Mouse (Mus musculus) kidney, adult 2 months (tissue): ENCODE data around the gene Nat14. TPM values are rescaled to one million over a fixed set of nuclear protein-coding genes. Genes with fewer than 3 reads are reported as not detected.

Experiments
- DNase-seq: peaks from one replicate; pipeline ENCODE4 v3.0.0; 2021
- H3K27ac ChIP-seq: fragments of 200-500 bp; 2 replicates; pipeline ENCODE4 v1.5.1; 2012; ENCODE audit warnings: low read depth, low read length, control low read depth, inconsistent platforms; ENCODE audit not compliant: insufficient read depth
- H3K27me3 ChIP-seq: fragments of 200-500 bp; replicated peaks from 2 replicates; pipeline ENCODE4 v1.6.1; 2012; ENCODE audit warnings: mild to moderate bottlenecking, moderate library complexity, low read length, inconsistent platforms; ENCODE audit not compliant: control insufficient read depth, insufficient read depth
- H3K36me3 ChIP-seq: fragments of 200-500 bp; 2 replicates; pipeline ENCODE4 v1.6.1; 2012; ENCODE audit warnings: mild to moderate bottlenecking, moderate library complexity, low read length, inconsistent platforms; ENCODE audit not compliant: control insufficient read depth, insufficient read depth
- H3K4me1 ChIP-seq: fragments of 200-500 bp; 2 replicates; pipeline ENCODE4 v1.6.1; 2011; ENCODE audit warnings: low read length; ENCODE audit not compliant: control insufficient read depth, insufficient read depth
- H3K4me3 ChIP-seq: fragments of 200-500 bp; 2 replicates; pipeline ENCODE4 v1.5.1; 2011; ENCODE audit warnings: mild to moderate bottlenecking, low read depth, low read length, control low read depth; ENCODE audit not compliant: insufficient read depth
- CTCF ChIP-seq: fragments of 200-500 bp; conservative IDR thresholded peaks from 2 replicates; pipeline ENCODE4 v1.5.1; 2011; ENCODE audit warnings: low read depth, mild to moderate bottlenecking, control low read depth, low read length, moderate library complexity, mixed read lengths; ENCODE audit not compliant: insufficient read depth, insufficient read length
- POLR2A ChIP-seq: fragments of 200-500 bp; IDR thresholded peaks from one replicate; pipeline ENCODE4 v1.6.1; 2011; ENCODE audit warnings: low read depth, low read length, control low read depth
- WGBS: fragments of 180-500 bp; shearing (Covaris S2); methylation state at CpG from one replicate; pipeline ENCODE4 v1.1.7; 2018; 5-methylcytosine and 5-hydroxymethylcytosine counted together
- polyA plus RNA-seq: library from polyadenylated mRNA; depleted of rRNA; stranded (reverse); fragments of >200 nt; gene quantifications from 2 replicates; pipeline ENCODE4 v1.2.3, GENCODE M21; 2012

The Nat14 gene
- polyA plus RNA-seq, 1 experiment = 5.7 TPM

DNA sequence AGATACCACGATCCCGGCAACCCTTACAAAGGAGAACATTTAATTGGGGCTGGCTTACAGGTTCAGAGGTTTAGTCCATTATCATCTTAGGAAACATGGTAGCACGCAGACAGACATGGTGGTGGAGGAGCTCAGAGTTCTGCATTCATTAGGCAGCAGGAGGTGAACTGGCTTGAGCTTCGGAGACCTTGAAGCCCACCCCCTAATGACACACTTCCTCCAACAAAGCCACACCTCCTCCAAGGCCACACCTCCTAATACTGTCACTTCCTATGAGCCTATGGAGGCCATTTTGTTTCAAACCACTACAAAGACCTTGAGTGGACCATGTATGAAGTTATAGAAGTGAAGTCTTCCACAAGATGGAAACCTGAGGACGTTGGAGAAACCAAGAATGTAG is 9.6 kb upstream of the Nat14 start:
- Histone ChIP-seq H3K4me1 (peaks cover 16% of the 10 kb centered on the region), H3K4me3 (no peak overlapping the region), H3K27me3 (no peaks in the 10 kb centered on the region), H3K27ac (no peak overlapping the region), H3K36me3 (no peaks in the 10 kb centered on the region)
- DNase-seq = no peak
- WGBS = 73% methylated on average over 5 of the region's 5 CpGs
- no peak for TF ChIP-seq POLR2A
- TF ChIP-seq CTCF = no peak

DNA sequence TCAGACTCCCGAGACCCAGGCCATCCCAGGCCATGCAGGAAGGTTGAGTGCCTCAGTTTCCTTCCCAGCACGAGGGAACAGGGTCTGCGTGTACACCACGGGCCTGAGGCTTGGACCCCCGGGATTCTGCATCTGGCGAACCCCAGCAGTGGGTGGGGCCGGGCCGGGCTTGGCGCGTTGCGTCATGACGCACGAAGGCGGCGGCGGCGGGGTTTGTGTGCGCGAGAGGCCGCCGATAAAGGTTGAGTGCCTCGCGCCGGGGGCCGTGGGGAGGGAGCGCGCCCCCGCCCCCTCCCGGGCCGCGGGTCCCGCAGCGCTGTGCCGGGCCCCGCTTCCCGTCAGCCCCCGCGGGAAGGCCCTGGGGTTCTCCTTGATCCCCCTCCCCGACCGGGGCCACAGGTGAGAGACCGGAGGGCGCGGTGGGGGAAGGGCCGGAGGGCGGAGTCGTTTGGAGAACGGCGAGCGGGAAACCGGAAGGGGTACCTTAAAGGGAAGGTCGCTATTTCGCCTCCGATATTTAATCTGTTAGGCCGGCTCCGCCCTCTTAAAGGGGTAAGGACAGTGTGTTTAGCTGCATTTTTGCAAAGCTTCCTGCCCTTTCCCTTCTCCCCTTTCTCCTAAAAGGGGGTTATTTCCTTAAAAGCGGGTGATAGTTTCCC is 6.7 kb upstream of the Nat14 start, which contains the start of gene Zfp628:
Gene Zfp628, plus strand, starts transcription at position 211 of the 659 bp plus-strand sequence.
- Histone ChIP-seq H3K27me3 (no peaks in the 10 kb centered on the region), H3K4me1 (peaks cover 16% of the 10 kb centered on the region), H3K27ac (peak within 1 kb of the TSS; percentile 90), H3K4me3 (peak within 1 kb of the TSS; percentile 81), H3K36me3 (no peaks in the 10 kb centered on the region; the same call in 1 of the 2 replicates)
- peak; percentile 96 for DNase-seq
- TF ChIP-seq CTCF (no peak), POLR2A (peak; percentile 70)
- WGBS = under 1% methylated on average over 56 of the region's 56 CpGs

GRCm38 (mm10) chr7:4915669-4916416 is 6.0 kb upstream of the Nat14 start:
- Histone ChIP-seq H3K27me3 (no peaks in the 10 kb centered on the region), H3K4me3 (peak overlapping the region; percentile 81), H3K27ac (peak overlapping the region; percentile 75), H3K4me1 (peaks cover 16% of the 10 kb centered on the region), H3K36me3 (no peaks in the 10 kb centered on the region; the same call in 1 of the 2 replicates)
- DNase-seq = peak; percentile 37
- 5% methylated on average over 14 of the region's 14 CpGs for WGBS
- TF ChIP-seq CTCF = no peak
- TF ChIP-seq POLR2A = no peak

DNA sequence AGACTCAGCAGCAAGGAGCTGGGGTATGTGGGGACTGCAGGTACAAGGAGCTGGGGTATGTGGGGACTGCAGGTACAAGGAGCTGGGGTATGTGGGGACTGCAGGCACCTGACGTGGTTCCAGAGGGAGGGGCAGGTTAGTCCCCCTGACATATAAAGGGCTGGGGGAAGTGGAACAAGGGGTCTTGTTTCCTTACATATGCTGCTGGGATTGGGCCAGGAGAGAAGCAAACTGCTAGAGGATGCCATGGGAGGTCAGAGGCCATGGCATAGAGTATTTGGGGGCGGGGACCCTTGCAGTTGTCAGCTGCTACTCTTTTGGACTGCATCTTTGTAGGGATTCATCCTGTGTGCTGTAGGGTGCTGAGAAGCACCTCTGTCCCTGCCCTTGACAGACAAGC is 4.3 kb upstream of the Nat14 start:
- H3K4me1 ChIP-seq = peaks cover 16% of the 10 kb centered on the region
- H3K36me3 ChIP-seq = no peaks in the 10 kb centered on the region; the same call in 1 of the 2 replicates
- no peak for TF ChIP-seq POLR2A
- no peak for TF ChIP-seq CTCF
- no peak overlapping the region for H3K4me3 ChIP-seq
- DNase-seq = no peak
- WGBS = 90% methylated on average over 2 of the region's 2 CpGs
- no peaks in the 10 kb centered on the region for H3K27me3 ChIP-seq
- no peak overlapping the region for H3K27ac ChIP-seq

- Histone ChIP-seq H3K4me1 (peaks cover 25% of the 10 kb centered on the region), H3K27me3 (no peaks in the 10 kb centered on the region), H3K4me3 (no peak overlapping the region), H3K27ac (no peak overlapping the region), H3K36me3 (no peaks in the 10 kb centered on the region; the same call in 1 of the 2 replicates)
- no peak for TF ChIP-seq CTCF
- 92% methylated on average over 15 of the region's 15 CpGs for WGBS
- DNase-seq = no peak
Observed at GRCm38 (mm10) chr7:4918681-4919080, 3.1 kb upstream of the Nat14 start.

DNA sequence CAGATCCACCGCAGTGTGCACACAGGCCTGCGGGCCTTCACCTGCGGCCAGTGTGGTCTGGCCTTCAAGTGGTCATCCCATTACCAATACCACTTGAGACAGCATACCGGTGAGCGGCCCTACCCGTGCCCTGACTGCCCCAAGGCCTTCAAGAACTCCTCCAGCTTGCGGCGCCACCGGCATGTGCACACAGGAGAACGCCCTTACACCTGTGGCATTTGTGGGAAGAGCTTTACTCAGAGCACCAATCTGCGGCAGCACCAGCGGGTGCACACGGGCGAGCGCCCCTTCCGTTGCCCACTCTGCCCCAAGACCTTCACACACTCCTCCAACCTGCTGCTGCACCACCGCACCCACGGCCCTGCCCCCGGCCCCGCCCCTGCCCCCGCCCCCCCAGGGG is 2.7 kb upstream of the Nat14 start:
- no peak for DNase-seq
- Histone ChIP-seq H3K4me3 (no peak overlapping the region), H3K4me1 (peaks cover 28% of the 10 kb centered on the region), H3K27me3 (no peaks in the 10 kb centered on the region), H3K36me3 (no peaks in the 10 kb centered on the region; the same call in 1 of the 2 replicates), H3K27ac (no peak overlapping the region)
- TF ChIP-seq CTCF (no peak), POLR2A (no peak)
- 89% methylated on average over 20 of the region's 21 CpGs for WGBS

DNA sequence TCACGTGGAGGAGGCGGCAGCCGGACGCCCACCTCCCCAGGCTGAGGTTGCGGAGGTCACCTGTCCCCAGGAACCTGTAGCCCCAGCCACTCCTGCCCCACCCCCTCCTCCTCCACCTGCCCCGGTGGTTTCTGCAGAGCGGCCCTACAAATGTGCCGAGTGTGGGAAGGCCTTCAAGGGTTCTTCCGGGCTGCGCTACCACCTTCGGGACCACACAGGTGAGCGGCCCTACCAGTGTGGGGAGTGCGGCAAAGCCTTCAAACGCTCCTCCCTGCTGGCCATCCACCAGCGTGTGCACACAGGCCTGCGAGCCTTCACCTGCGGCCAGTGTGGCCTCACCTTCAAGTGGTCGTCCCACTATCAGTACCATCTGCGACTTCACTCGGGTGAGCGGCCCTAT is 1.9 kb upstream of the Nat14 start:
- Histone ChIP-seq H3K36me3 (no peaks in the 10 kb centered on the region; the same call in 1 of the 2 replicates), H3K27ac (no peak overlapping the region), H3K27me3 (no peaks in the 10 kb centered on the region), H3K4me3 (no peak overlapping the region), H3K4me1 (peaks cover 24% of the 10 kb centered on the region)
- 91% methylated on average over 21 of the region's 21 CpGs for WGBS
- no peak for DNase-seq
- no peak for TF ChIP-seq CTCF
- TF ChIP-seq POLR2A = no peak
